Mouse (Mus musculus): ENCODE data around the gene Slc8a2. TPM values are rescaled to one million over a fixed set of nuclear protein-coding genes. Genes with fewer than 3 reads are reported as not detected.

Slc8a2 gene
- total and polyA plus RNA-seq, 3 experiments = 0.04 to 0.10 TPM; not detected in 1

DNA sequence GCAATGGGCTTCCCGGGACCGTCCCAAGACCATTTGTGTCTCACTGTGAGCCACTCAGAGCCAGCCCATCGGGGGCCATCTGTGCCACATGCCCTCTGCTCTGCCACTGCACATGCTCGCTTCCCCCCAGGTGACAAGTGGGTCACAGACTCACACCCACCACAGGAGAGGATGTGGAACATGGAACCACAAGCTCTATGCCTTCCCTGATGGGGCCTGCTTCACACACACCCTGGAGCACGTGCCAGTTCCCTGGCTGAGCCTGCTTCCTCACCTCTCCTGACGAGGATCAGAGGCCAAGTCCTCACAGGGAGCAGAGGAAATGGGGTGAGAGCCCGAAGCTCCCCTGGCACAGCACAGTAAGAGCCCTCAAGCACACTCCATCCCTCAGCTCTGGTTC is 77.5 kb downstream of the Slc8a2 start:
- DNase-seq (ENCODE audit: extremely low read depth) = peak; percentile 48
- peaks cover 27 to 76% of the 10 kb centered on the region in 2 experiments for H3K4me1 ChIP-seq (ENCODE audit: control insufficient read depth in 1 of 2, insufficient read depth in 2 of 2)
- no peak overlapping the region for H3K4me3 ChIP-seq (replicated peaks in 1 of 3; ENCODE audit: low read depth in 2 of 3, low read length in 2 of 3, poor library complexity in 1 of 3)

GRCm38 (mm10) chr7:16207496-16207895 is 77.9 kb downstream of the Slc8a2 start:
- in situ Hi-C loops (cut with MboI; ENCODE audit: low pct_ligation_motif_present, low pct_unique_long_range_greater_than_20kb, low sequenced_read_pairs) (no loop called here), dilution Hi-C loops (cut with MboI; ENCODE audit: extremely low pct_ligation_motif_present, extremely low pct_unique_long_range_greater_than_20kb, low sequenced_read_pairs) (no loop called here)
- TF ChIP-seq RCOR1 (conservative IDR thresholded peaks at IDR 0.05; ENCODE audit: low read depth, low read length) (no peak), GABPA (IDR thresholded peaks at IDR 0.05; ENCODE audit: insufficient replicate concordance, low read depth, low read length) (no peak), ZMIZ1 (IDR thresholded peaks at IDR 0.05; ENCODE audit: low read depth, low read length) (no peak), MXI1 (IDR thresholded peaks at IDR 0.05; ENCODE audit: low read depth, low read length) (no peak), JUND (conservative IDR thresholded peaks at IDR 0.05; ENCODE audit: low read depth, low read length) (no peak), MAFK (IDR thresholded peaks at IDR 0.05; ENCODE audit: insufficient replicate concordance, low read length) (peak; percentile 85), BHLHE40 (IDR thresholded peaks at IDR 0.05; ENCODE audit: low read depth, low read length) (peak; percentile 88), NELFE (IDR thresholded peaks at IDR 0.05; ENCODE audit: low read depth, low read length) (no peak), NRF1 (IDR thresholded peaks at IDR 0.05; ENCODE audit: low read depth, low read length) (no peak), CHD2 (IDR thresholded peaks at IDR 0.05; ENCODE audit: low read length) (no peak), TCF12 (IDR thresholded peaks at IDR 0.05; ENCODE audit: low read depth, low read length) (no peak), CHD1 (IDR thresholded peaks at IDR 0.05; ENCODE audit: low read depth, low read length) (no peak), EP300 (IDR thresholded peaks at IDR 0.05; ENCODE audit: low read length) (0 out of 2 replicates have a peak, but pooled peaks have one; percentile 18), SIN3A (IDR thresholded peaks at IDR 0.05; ENCODE audit: low read length) (no peak), JUN (IDR thresholded peaks at IDR 0.05; ENCODE audit: insufficient read depth, low read depth, low read length) (no peak), KAT2A (IDR thresholded peaks at IDR 0.05; ENCODE audit: insufficient replicate concordance, low read length) (no peak), USF1 (IDR thresholded peaks at IDR 0.05; ENCODE audit: low read depth, low read length) (no peak), RAD21 (IDR thresholded peaks at IDR 0.05; ENCODE audit: low read depth, low read length) (no peak), POLR2AphosphoS2 (IDR thresholded peaks at IDR 0.05; ENCODE audit: low read depth, low read length) (no peak), UBTF (IDR thresholded peaks at IDR 0.05; ENCODE audit: low read depth, low read length) (no peak), ETS1 (conservative IDR thresholded peaks at IDR 0.05; ENCODE audit: low read depth, low read length) (peak; percentile 80)
- Histone ChIP-seq H3K36me3 (replicated peaks in 1 of 2; ENCODE audit: control insufficient read depth in 1 of 2, insufficient read depth in 1 of 2, low read length in 1 of 2) (peaks cover 75 to 94% of the 10 kb centered on the region in 2 experiments), H3K79me2 (replicated peaks; ENCODE audit: control insufficient read depth, extremely low read depth, insufficient read depth, poor library complexity, severe bottlenecking) (no peaks in the 10 kb centered on the region), H3K27ac (ENCODE audit: insufficient read depth, low read depth) (peak overlapping the region; percentile 62), H3K4me2 (ENCODE audit: insufficient read depth, low read depth, poor library complexity, severe bottlenecking) (no peak overlapping the region), H3K27me3 (replicated peaks) (no peaks in the 10 kb centered on the region), H3K4me3 (replicated peaks in 1 of 3; ENCODE audit: low read depth in 2 of 3, low read length in 2 of 3, poor library complexity in 1 of 3) (no peak overlapping the region), H3K9me3 (replicated peaks; ENCODE audit: low read length) (no peaks in the 10 kb centered on the region), H3K4me1 (ENCODE audit: control insufficient read depth in 1 of 2, insufficient read depth in 2 of 2) (peaks cover 27 to 76% of the 10 kb centered on the region in 2 experiments), H3K9ac (ENCODE audit: insufficient read depth, low read depth) (no peak overlapping the region)
- DNase-seq (ENCODE audit: extremely low read depth) = peak; percentile 77

More for the DNA sequence above, 77.5 kb downstream of the Slc8a2 start:
- in situ Hi-C loops (cut with MboI; ENCODE audit: low pct_ligation_motif_present, low pct_unique_long_range_greater_than_20kb, low sequenced_read_pairs) = no loop called here
- Histone ChIP-seq H3K27ac (ENCODE audit: insufficient read depth, low read depth) (peak overlapping the region; percentile 62; the same call in 1 of the 2 replicates), H3K9me3 (replicated peaks; ENCODE audit: low read length) (no peaks in the 10 kb centered on the region), H3K79me2 (replicated peaks; ENCODE audit: control insufficient read depth, extremely low read depth, insufficient read depth, poor library complexity, severe bottlenecking) (no peaks in the 10 kb centered on the region), H3K36me3 (replicated peaks in 1 of 2; ENCODE audit: control insufficient read depth in 1 of 2, insufficient read depth in 1 of 2, low read length in 1 of 2) (peaks cover 79 to 96% of the 10 kb centered on the region in 2 experiments), H3K4me2 (ENCODE audit: insufficient read depth, low read depth, poor library complexity, severe bottlenecking) (no peak overlapping the region), H3K9ac (ENCODE audit: insufficient read depth, low read depth) (no peak overlapping the region), H3K27me3 (replicated peaks) (no peaks in the 10 kb centered on the region)
- TF ChIP-seq USF1 (IDR thresholded peaks at IDR 0.05; ENCODE audit: low read depth, low read length) = no peak
- TF ChIP-seq BHLHE40 (IDR thresholded peaks at IDR 0.05; ENCODE audit: low read depth, low read length) = peak; percentile 50
- dilution Hi-C loops (cut with MboI; ENCODE audit: extremely low pct_ligation_motif_present, extremely low pct_unique_long_range_greater_than_20kb, low sequenced_read_pairs) = no loop called here

All from CH12.LX (cell line).